Mouse (Mus musculus) testis, adult 2 months (tissue): ENCODE data around the gene Nudt6. TPM values are rescaled to one million over a fixed set of nuclear protein-coding genes. Genes with fewer than 3 reads are reported as not detected.

ENCODE experiments used
- H3K27ac ChIP-seq: fragments of 200-500 bp; 2 replicates; pipeline ENCODE4 v1.5.1; 2012; ENCODE audit warnings: low read depth, low read length; ENCODE audit not compliant: control insufficient read depth, insufficient read depth
- H3K27me3 ChIP-seq: fragments of 200-500 bp; 2 replicates; pipeline ENCODE4 v1.6.1; 2012; ENCODE audit warnings: mild to moderate bottlenecking, low read length, moderate library complexity; ENCODE audit not compliant: control insufficient read depth, insufficient read depth
- H3K36me3 ChIP-seq: fragments of 200-500 bp; 2 replicates; pipeline ENCODE4 v1.6.1; 2012; ENCODE audit warnings: mild to moderate bottlenecking, low read length; ENCODE audit not compliant: control insufficient read depth, insufficient read depth
- H3K4me1 ChIP-seq: fragments of 200-500 bp; 2 replicates; pipeline ENCODE4 v1.6.1; 2012; ENCODE audit warnings: low read length; ENCODE audit not compliant: control insufficient read depth, insufficient read depth
- H3K4me3 ChIP-seq: fragments of 200-500 bp; 2 replicates; pipeline ENCODE4 v1.5.1; 2012; ENCODE audit warnings: low read depth, mild to moderate bottlenecking, low read length, moderate library complexity, mixed read lengths; ENCODE audit not compliant: control insufficient read depth
- CTCF ChIP-seq: fragments of 200-500 bp; IDR thresholded peaks from 2 replicates; pipeline ENCODE4 v1.5.1; 2012; ENCODE audit warnings: low read depth, mild to moderate bottlenecking, inconsistent platforms, low read length, moderate library complexity; ENCODE audit not compliant: control insufficient read depth, insufficient read depth, insufficient replicate concordance
- POLR2A ChIP-seq: fragments of 200-500 bp; IDR thresholded peaks from 2 replicates; pipeline ENCODE4 v1.6.1; 2012; ENCODE audit warnings: low read depth, mild to moderate bottlenecking, inconsistent platforms, low read length, moderate library complexity; ENCODE audit not compliant: control insufficient read depth
- polyA plus RNA-seq: library from polyadenylated mRNA; depleted of rRNA; stranded (reverse); fragments of >200 nt; gene quantifications from 2 replicates; pipeline ENCODE4 v1.2.3, GENCODE M21; 2012

Nudt6 gene
- polyA plus RNA-seq, 1 experiment: 5.1 TPM

GRCm38 (mm10) chr3:37421179-37421578, 1.2 kb upstream of the Nudt6 start:
- Histone ChIP-seq H3K4me1 (0 out of 2 replicates have a peak, but pooled peaks cover 2% of the 10 kb centered on the region), H3K36me3 (peaks cover 2% of the 10 kb centered on the region; the same call in 1 of the 2 replicates), H3K27ac (peak overlapping the region; percentile 97; the same call in 1 of the 2 replicates), H3K27me3 (no peaks in the 10 kb centered on the region), H3K4me3 (peak overlapping the region; percentile 97)
- TF ChIP-seq CTCF (no peak), POLR2A (no peak)

GRCm38 (mm10) chr3:37420641-37421040, 630 bp upstream of the Nudt6 start:
- Histone ChIP-seq H3K27me3 (no peaks in the 10 kb centered on the region), H3K36me3 (no peaks in the 10 kb centered on the region), H3K4me3 (peak overlapping the region; percentile 97), H3K27ac (peak overlapping the region; percentile 97), H3K4me1 (0 out of 2 replicates have a peak, but pooled peaks cover 2% of the 10 kb centered on the region)
- peak; percentile 17; the same call in 1 of the 2 replicates for TF ChIP-seq POLR2A
- TF ChIP-seq CTCF: no peak

GRCm38 (mm10) chr3:37419458-37419991, 486 bp downstream of the Nudt6 start, which contains the start of gene Spata5:
Spata5 (plus strand) TSS chr3:37419896.
- TF ChIP-seq POLR2A (peak; percentile 79), CTCF (0 out of 2 replicates have a peak, but pooled peaks have one; percentile 12)
- no peaks in the 10 kb centered on the region for H3K27me3 ChIP-seq
- 0 out of 2 replicates have a peak, but pooled peaks cover 2% of the 10 kb centered on the region for H3K4me1 ChIP-seq
- no peaks in the 10 kb centered on the region for H3K36me3 ChIP-seq
- H3K27ac ChIP-seq: peak within 1 kb of the TSS; percentile 97
- peak within 1 kb of the TSS; percentile 97 for H3K4me3 ChIP-seq

GRCm38 (mm10) chr3:37418961-37419457, 1.0 kb downstream of the Nudt6 start:
- Histone ChIP-seq H3K36me3 (no peaks in the 10 kb centered on the region), H3K27ac (peak overlapping the region; percentile 84), H3K4me3 (peak overlapping the region; percentile 91), H3K27me3 (no peaks in the 10 kb centered on the region), H3K4me1 (0 out of 2 replicates have a peak, but pooled peaks cover 2% of the 10 kb centered on the region)
- no peak for TF ChIP-seq POLR2A
- no peak for TF ChIP-seq CTCF

- no peak overlapping the region for H3K4me3 ChIP-seq
- H3K36me3 ChIP-seq: no peaks in the 10 kb centered on the region
- H3K4me1 ChIP-seq: 0 out of 2 replicates have a peak, but pooled peaks cover 2% of the 10 kb centered on the region
- TF ChIP-seq CTCF: no peak
- no peak for TF ChIP-seq POLR2A
- no peak overlapping the region for H3K27ac ChIP-seq
- H3K27me3 ChIP-seq: no peaks in the 10 kb centered on the region
Observed at GRCm38 (mm10) chr3:37418341-37418740, 1.7 kb downstream of the Nudt6 start.

- H3K4me3 ChIP-seq: no peak overlapping the region
- no peaks in the 10 kb centered on the region for H3K36me3 ChIP-seq
- no peak overlapping the region for H3K27ac ChIP-seq
- TF ChIP-seq CTCF: no peak
- TF ChIP-seq POLR2A: no peak
- H3K4me1 ChIP-seq: peaks cover 2% of the 10 kb centered on the region; the same call in 1 of the 2 replicates
- H3K27me3 ChIP-seq: no peaks in the 10 kb centered on the region
Observed at GRCm38 (mm10) chr3:37414413-37414960, 5.5 kb downstream of the Nudt6 start.

GRCm38 (mm10) chr3:37413446-37413845, 6.6 kb downstream of the Nudt6 start:
- Histone ChIP-seq H3K4me3 (no peak overlapping the region), H3K27me3 (no peaks in the 10 kb centered on the region)
- no peak for TF ChIP-seq POLR2A

GRCm38 (mm10) chr3:37407598-37407997, 12.4 kb downstream of the Nudt6 start:
- Histone ChIP-seq H3K4me1 (no peaks in the 10 kb centered on the region), H3K27me3 (no peaks in the 10 kb centered on the region), H3K36me3 (peaks cover 1% of the 10 kb centered on the region), H3K4me3 (no peak overlapping the region), H3K27ac (no peak overlapping the region)
- TF ChIP-seq CTCF (no peak), POLR2A (no peak)

More at GRCm38 (mm10) chr3:37413446-37413845, 6.6 kb downstream of the Nudt6 start:
- Histone ChIP-seq H3K36me3 (no peaks in the 10 kb centered on the region), H3K27ac (peak overlapping the region; percentile 14; the same call in 1 of the 2 replicates), H3K4me1 (no peaks in the 10 kb centered on the region; the same call in 1 of the 2 replicates)
